Mouse (Mus musculus): Measurements from ENCODE around the gene Tcf21.

Gene Tcf21

DNA sequence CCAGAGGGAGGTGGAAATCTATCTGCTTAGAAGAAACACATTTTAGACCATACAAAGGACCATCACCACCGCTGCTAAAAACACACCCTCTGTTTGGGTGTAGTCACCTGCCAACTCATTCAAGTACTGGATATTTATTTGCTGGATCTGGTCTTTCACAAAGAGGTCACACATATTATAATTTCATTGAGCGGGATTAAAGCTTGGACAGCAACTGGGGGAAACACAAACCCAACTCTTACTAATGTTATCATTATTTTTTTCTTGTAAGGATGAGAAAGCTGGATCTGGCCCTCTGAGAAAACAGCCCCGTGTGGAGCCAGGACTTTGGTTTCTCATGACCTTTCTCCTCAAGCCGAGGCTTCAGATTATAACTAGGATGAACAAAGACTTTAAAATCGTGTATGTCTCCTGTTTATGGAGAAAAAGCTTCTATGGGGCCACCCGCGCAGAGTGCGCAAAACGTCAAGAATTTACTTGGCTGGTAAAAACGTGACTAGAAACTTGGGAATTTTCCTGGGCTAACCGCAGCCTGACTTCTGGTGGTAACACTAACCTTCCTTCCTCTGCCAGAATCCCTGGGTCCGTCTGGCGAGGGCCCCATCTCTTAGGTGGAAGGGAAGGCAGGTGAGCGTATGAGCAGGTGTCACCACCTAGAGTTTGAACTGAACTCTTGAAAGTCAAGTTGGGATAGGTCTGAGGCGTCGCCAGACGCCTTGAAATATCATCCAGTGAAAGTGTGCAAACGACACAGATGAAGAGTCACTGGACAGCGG, 4.3 kb downstream of the Tcf21 start:
- peak; percentile 18 for DNase-seq (ENCODE audit: low read depth, low spot score)

DNA sequence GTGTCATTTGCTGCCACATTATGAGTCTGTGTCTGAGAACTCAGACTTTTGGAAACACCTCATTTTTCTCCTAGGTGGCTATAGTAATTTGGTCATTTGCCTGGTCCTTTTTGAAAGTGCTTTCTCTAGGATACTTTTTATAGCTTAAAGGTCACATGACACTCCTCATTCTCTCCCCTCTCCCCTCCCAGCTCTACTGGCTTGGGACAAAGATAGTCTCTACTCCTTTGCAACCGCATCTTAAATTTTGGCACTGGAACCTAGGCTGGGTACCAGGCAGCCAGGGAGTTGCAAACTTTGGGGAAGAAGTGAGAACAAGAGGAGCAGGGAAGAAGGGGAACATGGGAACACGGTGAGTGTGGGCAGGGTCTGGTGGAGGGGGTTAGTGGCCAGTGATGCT, 5.2 kb downstream of the Tcf21 start:
- no peak for DNase-seq (ENCODE audit: low read depth, low spot score)

DNA sequence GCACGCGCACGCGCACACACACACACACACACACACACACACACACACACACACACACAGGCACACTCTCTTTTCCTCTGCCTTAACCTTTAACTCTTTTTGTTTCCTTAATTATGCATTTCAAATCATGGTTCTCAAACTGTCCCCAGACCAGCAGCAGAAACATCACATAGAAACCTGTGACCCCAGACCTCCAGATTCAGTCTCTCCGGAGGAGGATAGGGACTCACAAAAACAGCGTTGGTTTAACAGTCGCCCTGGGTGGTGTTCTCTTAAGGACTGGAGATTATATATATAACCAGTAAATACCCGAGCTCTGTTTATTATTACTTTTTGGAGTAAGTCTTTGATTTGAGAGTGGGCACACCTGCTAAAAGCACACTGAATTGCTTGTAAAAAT, 5.7 kb downstream of the Tcf21 start:
- no peak for DNase-seq (ENCODE audit: low read depth, low spot score)

DNA sequence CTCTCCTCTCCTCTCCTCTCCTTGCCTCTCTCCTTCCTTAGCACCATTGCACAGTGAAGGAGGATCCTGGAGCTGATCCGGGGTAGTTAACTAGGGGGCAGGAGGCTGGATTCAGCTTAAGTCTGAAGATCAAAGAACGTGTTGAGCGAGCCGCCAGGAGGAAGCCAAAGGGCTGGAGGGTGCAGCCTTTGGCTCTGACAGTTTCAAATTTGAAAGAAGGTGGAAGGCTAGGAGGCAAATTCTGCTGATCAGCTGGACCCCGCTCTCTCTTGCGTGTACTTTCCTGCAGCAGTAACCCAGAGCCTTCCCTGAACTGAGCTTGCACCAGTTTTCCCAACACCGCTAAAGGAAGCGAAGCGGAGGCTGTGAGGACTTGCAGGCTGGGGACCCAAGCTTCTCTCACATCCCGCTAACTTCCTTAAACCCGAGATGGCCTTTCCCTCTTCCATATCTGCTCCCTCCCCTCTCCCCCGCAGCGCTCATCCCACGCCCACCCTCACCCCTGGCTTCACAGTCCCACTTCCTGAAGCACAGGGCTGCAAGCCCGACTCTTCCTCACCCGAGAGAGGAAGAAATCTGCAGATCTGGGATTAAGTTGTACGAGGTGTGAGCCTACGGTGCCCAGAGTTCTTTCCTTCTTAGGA, 6.5 kb downstream of the Tcf21 start:
- DNase-seq (ENCODE audit: low read depth, low spot score): peak; percentile 50

DNA sequence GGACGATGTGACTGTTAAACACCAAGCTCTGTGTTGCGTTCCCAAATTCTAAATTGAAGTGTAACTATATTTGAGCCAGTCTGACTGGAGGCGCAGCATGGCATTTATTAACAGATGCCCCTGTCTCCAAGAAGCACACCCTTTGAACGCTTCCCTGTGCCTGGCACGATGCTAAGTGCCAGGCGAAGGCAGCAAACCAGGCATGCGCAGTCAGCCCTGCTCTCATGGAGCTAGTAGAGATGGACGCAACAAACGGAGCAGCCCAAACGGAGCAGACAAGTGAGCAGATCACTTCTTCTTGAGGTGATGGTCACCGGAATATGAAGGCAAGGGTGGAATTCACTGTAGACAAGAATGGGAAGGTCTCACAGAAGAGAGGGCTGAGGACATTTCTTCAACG, 8.1 kb downstream of the Tcf21 start:
- DNase-seq (ENCODE audit: low read depth, low spot score): no peak

DNA sequence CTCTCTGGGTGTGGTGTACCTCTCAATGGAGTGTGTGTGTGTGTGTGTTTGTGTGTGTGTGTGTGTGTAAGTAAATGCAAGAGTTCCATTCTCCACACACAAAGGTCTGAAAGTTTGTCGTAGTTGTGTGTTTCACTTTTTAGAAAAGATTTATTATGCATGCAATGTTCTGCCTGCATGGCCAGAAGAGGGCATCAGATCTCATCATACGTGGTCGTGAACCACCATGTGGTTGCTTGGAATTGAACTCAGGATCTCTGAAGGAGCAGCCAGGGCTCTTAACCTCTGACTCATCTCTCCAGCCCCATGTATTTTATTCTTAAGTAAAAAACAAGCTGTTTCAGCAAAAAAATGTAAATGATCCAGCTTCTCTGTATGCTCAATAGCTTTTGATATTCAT, 37.3 kb downstream of the Tcf21 start:
- no peak for DNase-seq (ENCODE audit: low read depth, low spot score)

DNA sequence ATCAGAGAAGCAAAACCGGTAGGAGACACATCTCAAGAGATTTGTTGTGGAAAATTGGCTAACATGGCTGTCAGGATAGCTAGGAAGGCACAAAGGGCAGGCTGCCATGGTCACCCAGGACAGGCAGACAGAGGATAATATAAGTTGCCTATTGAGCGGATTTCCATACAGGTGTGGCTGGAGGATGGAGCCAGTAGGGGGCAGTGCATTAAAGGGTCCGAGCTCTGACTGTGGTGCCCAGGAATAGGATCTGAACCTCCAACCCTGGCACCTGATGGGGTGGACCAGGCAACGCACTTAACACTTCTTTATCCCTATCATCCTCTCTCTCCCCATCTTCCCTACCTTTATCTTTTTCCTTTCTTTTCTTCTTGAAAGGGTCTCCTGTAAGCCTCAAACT, 38.5 kb downstream of the Tcf21 start:
- DNase-seq (ENCODE audit: low read depth, low spot score): no peak

DNA sequence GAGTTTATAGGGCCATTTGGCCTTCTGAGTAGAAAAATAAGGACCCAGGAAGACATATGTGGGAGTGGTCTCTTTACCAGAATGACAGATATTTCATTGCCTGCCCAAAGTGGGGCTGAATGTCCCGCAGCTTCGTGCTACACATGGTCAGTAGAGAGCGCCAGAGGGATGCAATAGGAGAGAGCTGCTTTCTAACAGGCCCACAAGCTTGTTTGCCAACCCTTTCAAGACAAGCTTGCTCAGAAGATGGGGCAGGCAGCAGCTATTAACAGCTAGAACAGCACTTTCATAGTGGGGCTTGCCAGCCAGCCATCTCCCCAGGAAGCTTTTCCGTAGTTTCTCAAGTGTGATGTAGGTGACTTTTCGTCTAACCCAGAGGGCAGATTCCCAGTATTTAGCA, 42.0 kb downstream of the Tcf21 start:
- peak; percentile 53 for DNase-seq (ENCODE audit: low read depth, low spot score)

DNA sequence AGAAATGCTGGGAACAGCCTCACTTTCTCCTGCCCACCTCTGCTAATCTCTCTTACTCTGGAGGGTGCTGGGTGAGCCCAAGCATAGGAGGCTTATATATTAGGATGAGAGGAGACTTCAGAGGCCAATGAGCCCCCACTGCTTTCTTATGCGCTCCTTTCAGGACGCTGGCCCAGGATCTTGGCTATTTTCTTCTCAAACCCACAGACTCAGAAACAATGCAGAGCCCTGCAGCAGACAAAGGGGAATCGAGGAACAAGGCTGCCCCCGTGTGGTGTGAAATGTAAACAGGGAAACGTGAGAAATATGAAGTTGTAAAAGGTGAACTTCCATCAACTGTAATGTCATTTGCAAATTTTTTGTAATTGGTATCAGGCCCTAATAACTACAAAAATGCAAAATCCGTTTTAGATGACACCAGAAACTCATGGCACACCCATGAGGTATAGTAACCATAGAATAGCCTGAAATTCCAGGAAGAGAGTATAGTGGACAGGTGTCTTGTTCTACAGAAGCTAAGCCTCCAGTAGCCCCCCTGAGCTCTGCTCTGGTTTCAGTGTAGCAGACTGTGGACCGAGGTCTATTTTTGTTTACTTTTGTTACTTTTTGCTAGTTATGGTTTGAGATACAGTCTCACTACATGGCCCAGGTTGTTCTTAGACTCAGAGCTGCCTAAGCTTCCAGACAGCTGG, 43.8 kb downstream of the Tcf21 start:
- peak; percentile 15 for DNase-seq (ENCODE audit: low read depth, low spot score)

DNA sequence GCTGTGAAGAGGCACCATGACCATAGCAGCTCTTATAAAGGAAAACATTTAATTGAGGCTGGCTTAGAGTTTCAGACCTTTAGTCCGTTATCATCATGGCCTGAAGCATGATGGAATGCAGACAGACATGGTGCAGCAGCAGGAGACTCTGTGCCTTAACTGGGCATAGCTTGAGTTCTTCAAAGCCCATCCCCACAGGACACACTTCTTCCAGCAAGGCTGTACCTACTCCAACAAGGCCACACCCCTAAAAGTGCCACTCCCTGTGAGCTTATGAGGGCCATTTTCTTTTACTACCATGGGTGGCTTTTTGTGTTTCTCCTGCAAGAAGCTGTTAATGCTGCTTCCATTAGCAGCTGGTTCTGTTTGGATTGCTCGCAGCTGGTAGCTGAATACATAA, 44.5 kb downstream of the Tcf21 start:
- no peak for DNase-seq (ENCODE audit: low read depth, low spot score)

DNA sequence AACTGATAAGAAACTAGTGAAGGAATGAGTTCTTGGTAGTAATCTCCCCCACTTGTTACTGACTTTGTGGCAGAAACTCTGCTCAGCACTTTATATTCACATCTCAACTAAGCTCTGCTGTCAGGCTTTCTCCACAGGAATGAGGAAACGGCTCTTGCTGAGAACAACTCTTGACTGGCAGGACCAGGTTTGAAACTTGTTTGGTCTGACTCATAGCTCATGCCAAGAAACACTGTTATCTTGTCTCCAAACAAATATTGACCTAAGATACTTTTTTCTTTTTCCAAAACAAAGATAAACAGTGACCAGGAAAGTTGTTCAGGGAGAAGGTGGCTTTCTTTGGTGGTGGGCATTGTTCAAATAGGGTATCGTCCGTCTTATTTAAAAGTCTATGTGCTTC, 45.3 kb downstream of the Tcf21 start:
- DNase-seq (ENCODE audit: low read depth, low spot score): no peak

Data from ES-CJ7 (cell line).